Mouse (Mus musculus) urinary bladder, adult 2 months (tissue): ENCODE data around the gene Car15. TPM values are rescaled to one million over a fixed set of nuclear protein-coding genes. Genes with fewer than 3 reads are reported as not detected.

ENCODE experiments used
- DNase-seq: peaks from one replicate; pipeline ENCODE4 v3.0.0; 2022; ENCODE audit warnings: low spot score
- polyA plus RNA-seq: library from polyadenylated mRNA; depleted of rRNA; stranded (reverse); fragments of >200 nt; gene quantifications from 2 replicates; pipeline ENCODE4 v1.2.3, GENCODE M21; 2012

Gene Car15
- polyA plus RNA-seq, 1 experiment: 4.0 TPM

DNA sequence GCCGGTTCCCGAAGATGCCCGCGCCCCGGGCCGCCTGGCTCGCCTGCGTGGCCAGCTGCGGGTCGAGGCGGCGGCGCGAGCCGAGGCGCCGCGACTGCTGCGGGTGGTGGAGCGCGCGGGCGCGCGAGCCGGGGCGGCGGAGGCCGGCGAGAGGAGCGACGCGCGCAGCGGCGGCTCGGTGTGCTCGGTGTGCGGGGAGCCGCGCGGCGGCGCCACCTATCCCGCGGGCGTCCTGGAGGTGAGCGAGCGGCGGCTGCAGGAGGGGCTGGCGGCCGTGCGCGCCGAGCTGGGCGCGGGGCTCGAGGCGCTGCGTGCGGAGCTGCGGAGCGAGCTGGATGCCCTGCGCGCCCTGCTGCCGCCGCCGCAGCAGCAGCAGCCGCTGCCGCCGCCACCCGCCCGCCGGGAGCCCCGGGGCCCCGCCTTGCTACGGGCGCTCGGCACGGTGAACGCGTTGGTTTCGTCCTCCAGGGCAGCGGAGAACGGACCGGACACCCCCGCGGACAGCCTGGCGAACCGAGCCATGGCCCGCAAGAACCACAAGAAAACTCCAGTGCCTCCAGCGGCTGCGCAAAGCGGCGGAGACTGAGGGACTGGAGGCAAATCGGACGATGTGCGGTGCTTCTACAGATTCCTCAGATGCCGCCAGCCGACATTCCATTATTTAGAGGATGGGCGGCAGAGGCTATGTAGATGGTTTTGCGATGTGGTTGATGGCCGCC, 4.3 kb downstream of the Car15 start:
- DNase-seq: no peak

DNA sequence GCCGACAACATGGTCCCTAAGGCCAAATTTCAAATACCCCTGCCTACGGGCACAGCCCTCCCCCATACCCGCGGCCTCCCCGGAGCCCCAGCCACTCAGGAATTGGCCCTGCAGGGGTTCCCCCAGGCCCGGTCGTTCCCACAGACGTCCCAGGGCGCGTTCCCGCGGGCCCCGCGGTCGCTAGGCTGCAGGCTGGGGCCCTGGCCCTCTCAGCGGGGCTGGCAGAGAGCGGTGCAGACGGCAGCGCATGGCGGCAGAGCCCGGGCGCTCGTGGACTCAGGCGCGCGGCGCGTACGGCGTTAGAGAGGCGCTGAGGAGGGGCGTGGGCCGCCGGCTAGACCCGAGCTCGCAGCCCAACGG, 4.9 kb downstream of the Car15 start:
- no peak for DNase-seq

DNA sequence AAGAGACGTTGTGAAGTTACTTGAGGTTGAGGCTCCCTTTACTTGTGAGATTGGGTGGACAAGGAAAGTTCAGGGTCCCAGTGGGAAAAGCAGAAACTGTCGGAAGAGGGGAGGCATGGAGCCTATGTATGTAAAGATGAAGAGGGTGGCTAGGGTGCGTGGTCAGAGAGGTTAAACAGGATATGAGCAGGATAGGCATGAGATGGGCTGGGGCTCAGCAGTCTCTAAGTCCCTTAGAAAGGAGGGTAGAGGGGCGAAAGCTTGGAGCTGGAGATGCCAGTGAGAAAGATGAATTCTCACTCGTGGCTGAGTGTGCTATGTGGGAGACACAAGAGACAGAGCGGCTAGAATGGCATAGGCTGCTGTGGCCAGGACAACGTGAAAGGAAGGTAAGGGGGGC, 5.3 kb downstream of the Car15 start, which contains the start of gene B830017H08Rik:
TSS of gene B830017H08Rik (plus strand) at position 301 of the 400 bp plus-strand sequence.
- DNase-seq: no peak

DNA sequence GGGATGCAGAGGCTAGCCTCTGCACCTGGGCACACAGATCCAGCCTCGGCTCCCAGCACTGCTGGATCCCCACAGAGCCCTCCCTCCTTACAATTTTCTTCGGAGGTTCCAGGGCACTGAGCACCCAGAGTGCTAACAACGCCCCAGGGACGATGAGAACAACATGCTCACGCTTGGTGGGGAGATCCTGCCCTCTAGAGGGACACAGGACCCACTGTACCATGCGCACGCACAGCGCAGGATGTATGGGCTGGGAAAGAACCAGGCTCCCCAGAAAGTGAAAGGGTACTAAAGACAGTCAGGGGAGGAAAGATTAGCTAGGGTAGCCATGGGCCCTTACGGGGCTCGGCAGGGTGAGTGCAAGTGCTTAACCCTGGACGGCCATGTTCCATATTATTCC, 6.4 kb downstream of the Car15 start:
- no peak for DNase-seq

DNA sequence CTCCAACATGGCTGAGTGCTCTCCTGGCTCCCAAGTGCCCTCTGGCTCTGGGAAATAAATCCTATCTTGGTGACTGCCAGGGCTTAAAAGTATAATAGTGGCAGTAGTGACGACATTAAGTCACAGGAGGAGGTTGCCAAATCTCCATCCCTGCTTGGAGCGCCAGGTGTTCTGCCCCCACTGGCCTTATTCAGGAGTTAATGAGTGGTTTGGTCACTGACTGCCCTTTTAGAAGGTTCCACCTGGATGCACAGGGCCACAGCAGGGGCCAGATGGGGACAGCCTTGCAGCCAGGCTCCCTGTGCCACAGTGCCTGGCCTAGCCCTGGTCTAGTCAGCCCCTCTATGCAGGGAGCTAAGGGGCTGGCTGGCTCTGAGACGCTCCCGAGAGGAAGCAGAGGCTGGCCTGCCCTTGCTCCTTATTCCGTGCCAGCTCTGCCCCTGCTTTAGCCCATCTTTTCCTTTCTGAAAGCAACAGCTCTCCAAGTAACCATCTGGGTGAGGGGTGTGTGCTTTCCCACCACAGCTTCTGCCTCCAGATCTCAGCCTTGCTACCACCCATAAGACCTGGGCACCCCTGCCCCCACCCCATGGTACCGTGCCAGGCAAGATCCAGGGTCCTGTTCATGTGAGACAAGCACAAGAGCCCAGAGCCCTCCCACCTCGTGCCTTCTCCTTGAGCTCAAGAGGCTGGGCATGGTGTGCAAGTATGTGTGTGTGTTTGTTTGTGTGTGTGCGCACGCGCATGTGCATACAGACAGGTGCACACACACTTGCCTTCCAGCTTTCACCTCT, 7.6 kb downstream of the Car15 start:
- no peak for DNase-seq

DNA sequence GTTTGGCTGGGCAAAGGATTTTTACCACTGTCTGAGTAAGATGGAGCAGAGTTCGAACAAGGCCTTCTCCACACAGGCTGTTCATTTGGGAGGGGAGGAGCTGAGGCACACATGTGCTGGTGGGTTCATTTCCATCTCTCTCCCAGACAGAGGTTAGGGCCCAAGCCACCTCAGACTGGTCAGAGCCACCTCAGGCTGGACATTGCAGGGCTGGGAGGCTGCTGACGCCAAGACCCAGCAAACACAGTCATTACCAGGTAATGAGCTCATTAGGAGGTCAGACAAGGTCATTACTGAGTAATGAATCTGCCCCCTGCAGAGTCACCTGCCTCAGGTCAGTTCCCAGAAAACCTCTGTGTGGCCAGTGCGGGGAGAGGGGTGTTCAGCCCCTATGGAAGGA, 9.3 kb downstream of the Car15 start:
- no peak for DNase-seq

DNA sequence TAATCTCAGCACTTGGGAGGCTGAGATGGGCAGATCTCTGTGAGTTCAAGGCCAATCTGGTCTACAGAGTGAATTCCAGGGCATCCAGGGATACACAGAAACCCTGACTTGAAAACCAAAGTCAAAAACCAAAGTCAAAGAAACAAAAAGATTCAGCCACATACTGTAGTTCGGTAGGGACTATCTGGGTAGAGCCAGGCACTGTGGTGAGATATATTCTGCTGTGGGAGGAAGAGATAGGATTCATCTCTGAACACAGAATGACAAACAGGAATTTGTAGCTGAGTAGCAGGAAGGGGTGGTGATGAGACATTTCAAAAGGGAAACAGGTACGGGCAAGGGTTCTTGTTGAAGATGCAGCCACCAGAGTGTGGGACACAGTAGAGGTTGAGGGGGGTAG, 9.9 kb downstream of the Car15 start:
- DNase-seq: no peak

DNA sequence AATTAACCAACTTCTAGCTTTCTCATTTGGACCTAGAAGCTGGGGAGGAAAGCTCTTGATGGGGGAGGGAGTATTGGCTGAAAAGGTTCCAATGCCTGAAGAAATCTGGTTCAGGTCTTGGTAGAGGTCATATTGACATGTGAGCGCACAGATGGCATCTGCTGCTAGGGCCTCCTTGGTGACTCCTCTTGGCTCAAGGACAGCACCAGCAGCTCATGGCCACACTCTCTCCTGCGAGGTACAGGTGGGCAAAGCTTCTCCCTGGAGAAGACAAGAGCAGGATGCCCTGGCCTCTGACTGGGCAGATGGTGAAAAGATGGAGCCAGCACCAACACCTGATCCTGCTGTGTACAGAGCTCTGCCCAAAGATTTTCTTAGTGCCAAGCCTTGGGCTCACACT, 11.7 kb downstream of the Car15 start:
- DNase-seq: no peak

DNA sequence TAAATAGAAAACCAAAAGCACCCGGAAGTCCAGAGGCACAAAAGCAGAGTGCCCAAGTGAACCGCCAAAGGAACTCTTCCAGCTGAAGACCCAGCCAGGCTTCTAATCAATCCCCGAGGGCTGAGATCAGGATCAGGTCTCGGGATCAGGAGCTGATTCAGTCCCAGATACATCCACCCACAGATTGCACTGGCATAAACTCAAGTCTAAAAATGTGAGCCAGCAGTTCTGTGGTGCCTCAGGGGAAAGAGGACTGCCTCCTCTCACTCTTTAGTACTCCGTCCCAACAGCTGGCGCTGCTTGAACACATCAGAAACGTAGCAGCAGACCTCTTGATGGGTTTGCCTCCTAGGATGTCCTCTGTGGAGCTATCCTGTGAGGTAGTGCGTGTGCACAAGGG, 21.6 kb downstream of the Car15 start:
- DNase-seq: no peak

DNA sequence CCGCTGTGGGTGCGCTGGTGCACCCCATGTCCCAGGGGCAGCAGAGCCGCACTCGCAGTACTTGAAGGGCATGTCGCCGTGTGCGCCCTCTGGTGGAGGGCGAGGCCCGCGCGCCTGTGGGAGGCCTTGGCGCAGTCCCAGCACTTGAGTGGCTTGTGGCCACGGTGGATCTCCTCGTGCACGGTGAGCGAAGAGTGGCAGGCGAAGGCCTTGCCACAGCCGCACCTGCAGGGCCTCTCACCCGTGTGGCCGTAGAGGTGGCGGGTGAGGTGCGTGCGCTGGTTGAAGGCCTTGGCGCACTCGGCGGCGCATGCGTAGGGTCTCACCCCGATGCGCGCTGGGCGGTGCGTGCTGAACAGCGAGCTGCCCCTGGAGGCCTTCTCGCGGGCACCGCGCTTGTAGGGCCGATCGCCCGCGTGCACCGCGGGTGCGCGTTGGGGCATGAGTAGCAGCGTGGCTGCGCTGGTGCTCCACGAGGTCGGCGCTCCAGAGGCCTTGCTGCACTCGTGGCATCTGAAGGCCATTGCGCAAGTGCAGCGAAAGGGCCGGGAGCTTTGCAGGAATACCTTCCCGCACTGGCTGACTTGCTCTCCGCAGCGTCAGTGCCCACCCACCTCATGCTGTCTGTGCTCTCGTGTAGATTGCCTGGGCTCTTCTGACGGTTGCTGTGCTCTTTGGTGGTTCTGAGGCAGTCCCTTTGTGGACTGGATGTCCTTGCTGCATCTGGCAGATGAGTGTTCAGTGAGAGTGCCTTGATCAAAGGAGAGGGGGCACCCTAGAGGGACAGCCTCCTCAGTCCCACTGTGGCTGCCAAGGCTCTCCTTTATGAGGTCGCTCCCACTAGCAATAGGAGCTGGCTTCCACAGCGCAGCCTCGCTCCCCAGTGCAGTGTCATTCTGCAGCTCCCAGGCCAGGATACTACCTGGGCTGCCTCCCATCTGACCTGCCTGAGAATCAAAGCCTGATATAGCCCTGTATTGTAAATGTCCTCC, 22.5 kb downstream of the Car15 start:
- peak; percentile 56 for DNase-seq

DNA sequence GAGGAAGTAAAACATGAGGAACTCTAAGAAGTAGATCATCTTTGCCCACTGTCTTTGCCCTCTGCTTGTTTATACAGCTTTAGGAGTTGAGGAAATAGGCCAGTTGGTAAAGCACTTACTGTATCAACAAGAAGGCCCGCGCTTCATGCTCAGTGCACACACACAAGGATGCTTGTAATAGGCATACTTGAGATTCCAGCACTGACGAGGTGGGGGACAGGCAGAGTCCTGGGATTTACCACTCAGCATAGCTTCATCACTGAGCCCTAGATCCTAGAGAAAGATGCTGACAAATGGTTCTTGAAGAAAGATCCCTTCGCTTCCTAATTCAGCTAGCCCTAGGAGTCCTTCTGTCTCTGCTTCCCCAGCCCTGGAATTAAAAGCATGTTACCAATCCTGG, 25.0 kb downstream of the Car15 start:
- no peak for DNase-seq

DNA sequence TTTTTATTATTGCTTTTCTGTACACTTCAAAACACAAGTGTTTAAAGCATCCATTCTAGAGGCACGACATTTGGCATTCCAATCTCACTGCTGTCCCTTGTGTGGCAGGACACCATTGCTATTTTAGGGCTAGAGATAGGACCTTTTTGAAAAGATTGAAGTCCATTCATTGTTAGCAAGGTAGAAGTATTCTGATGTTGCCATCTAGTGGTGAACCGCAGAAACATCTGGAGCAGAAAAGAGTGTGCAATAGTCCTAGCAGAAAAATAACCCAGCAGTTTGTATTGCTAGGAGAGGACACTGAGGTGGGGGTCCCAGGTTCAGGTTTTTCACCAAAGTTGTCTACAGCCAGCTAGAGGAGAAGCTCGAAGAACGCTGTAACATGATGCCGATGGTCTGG, 26.0 kb downstream of the Car15 start:
- no peak for DNase-seq

DNA sequence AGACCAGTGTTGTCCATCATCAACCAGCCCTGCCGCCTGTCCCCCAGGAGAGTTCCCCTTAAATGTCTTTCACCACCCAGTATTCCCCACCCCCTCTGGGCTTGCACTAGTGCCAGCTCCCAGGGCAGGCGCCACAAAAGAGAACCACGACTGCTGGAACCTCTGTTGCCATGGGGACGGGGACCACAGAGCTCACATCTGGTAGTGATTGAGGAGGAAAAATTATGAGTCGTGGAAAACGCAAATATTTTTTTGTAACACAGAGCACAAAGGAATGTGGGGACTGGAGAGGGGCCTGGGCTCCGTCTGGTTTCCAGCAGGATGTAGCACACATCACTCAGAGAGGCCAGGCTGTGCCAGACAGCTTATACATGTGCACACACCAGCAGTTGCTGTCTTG, 28.5 kb downstream of the Car15 start:
- DNase-seq: no peak

DNA sequence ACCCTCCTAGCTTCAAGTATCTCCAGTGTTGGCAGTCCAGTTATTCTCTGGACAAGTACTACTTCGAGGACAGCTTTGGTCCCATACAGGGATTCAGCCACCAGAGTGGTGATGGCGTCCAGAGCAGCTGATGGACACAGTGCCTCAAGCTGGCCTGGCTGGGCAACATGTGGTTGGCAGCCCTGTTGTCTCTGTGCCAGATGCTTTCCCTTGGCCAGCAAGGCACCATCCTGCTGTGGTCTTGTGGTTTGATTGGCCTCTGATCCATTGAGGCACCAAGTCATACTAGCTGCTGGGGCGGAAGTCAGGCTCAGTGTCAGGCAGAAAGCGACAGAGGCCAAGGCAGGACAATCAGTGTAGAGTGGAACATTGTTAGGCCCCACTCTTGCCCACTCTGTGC, 29.0 kb downstream of the Car15 start:
- no peak for DNase-seq

DNA sequence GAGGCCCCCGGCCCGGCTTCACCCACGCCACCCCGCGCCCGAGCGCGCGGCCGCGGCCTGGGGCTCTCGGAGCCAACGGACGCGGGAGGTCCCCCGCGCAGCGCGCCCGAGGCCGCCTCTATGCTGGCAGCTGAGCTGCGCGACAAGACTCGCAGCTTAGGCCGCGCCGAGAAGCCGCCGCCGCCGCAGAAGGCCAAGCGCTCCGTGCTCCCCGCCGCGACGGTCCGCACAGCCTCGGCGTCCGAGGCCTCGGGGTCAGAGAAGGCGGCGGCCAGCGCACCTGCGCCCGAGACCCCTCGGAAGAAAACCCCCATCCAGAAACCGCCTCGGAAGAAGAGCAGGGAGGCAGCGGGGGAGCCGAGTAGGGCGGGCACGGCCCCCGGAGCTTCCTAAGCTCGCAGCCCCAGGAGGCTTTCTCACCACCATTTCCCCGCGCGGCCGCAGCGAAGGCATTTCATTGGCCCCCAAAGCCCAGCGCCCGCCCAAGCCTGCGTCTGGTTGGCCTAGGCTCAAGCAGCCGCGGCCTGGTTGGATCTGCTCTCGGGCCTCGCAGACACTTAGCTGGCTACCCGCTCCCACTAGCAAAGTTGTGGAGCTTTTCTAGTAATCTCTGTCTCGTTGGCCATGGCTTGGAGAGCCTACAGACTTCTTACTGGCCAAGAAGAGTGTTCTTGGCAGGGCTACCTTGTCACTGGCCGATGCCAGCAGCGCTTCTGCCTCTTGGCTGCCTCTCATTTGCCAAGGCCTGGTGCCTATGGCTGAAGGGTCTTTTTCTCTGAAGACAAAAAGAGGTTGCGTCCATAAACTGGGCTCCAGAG, 30.8 kb downstream of the Car15 start:
- peak; percentile 59 for DNase-seq

DNA sequence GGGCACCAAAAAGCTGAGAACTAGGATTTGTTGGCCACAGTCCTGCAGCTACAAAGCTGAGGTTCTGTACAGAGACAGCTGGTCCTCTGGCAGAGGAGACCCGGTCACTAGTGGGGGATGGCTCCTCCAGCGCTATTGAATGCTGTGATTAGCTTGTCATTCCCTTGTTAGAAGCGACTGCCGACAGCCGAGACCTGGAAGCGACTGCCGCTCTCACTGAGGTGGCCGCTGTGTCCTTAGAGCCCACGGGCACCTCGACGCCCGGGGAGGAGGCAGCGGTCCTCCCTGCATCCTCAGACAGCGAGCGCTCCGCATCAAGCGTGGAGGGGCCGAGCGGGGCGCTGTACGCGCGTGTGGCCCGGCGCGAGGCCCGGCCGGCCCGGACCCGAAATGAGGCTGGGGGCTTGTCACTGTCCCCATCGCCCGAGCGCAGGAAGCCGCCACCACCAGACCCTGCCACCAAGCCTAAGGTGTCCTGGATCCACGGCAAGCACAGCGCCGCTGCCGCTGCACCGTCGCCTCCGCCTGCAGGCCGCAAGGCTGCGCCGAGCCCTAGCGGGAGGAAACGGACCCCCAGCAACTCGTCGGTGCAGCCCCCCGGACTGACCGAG, 31.5 kb downstream of the Car15 start:
- no peak for DNase-seq

DNA sequence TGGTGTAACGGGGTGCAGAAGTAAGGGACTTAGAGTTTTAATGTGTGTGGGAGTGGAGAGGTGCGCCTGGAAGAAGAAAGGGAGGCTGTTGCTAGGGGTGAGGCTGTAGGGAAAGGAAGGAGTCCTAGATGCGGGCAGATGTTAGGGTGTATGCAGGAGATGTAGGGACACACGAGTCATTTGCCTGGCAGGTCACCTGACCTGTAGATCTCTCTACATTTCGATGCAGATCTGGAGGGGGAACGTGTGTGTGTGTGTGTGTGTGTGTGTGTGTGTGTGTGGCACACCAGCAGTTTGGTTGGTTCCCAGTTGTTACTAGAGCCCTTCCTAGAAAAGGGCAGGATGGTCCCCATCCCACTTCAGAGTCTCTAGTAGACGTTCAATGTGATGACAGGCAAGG, 33.2 kb downstream of the Car15 start:
- DNase-seq: no peak

DNA sequence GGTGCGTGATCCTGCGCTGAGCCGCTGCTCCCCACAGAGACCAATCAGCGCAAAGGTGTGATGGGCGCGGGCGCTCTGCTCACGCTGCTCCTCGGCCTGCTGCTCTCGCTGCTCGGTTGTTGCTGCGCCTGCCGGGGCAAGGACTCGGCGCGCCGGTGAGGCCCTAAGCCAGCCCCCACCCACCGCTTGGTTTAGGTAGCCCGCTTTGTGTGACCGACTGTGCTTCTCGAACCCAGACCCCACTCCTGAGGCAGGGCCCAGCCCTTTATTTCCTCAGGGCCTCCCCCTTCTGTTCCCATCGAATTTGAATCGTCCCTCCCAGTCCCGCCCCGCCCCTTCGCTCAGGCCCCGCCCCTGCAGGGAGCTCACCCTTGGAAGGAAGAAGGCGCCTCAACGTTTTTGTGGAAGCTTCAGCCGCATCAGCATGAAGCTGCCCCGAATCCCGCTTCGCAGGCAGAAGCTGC, 33.7 kb downstream of the Car15 start:
- no peak for DNase-seq

DNA sequence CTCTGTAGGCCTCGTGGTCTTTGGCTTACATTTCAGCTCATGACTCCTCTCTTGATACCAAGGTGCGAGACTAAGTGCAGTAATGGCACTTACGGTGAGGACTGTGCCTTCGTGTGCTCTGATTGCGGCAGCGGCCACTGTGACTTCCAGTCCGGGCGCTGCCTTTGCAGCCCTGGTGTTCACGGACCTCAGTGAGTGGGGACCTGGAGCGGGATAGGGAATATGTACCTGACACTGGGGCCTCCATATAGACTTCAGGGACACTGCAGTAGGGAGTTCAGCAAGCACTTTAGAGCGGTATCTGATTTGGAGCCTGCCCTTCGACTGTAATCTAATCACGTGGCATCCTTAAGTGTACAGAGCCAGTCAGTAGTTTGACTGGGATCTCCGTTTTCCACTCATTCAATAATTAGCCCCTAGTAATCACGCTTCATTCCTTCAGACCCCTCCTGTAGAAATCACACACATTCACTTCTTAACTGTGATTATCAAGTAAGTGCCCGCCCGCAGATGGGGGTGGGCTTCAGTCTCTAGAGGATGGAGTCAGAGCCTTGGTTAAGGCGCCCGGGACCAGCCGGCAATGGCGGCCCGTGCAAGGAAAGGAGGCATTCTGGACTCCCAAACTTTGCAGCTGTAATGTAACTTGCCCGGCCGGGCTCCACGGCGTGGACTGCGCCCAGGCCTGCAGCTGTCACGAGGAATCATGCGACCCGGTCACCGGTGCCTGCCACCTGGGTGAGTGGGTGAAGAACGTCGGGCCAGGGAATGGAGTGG, 34.3 kb downstream of the Car15 start:
- DNase-seq: no peak
